Mouse (Mus musculus) hindbrain, embryonic 13.5 days (tissue): ENCODE measurements around the gene Gm17571. TPM values are rescaled to one million over a fixed set of nuclear protein-coding genes. Genes with fewer than 3 reads are reported as not detected.

Experiments used
- ATAC-seq: fragments of 200-750 bp; cut with Nextera tagmentation; 2 replicates; pipeline ENCODE4 v1.8.0; 2017; ENCODE audit warnings: moderate TSS enrichment; ENCODE audit not compliant: low FRiP score
- H3K27ac ChIP-seq: fragments of 300-500 bp; sonication (generic); 2 replicates; pipeline ENCODE4 v1.5.1; 2015; ENCODE audit warnings: inconsistent platforms, mild to moderate bottlenecking, moderate library complexity
- H3K27me3 ChIP-seq: fragments of 300-500 bp; sonication (generic); 2 replicates; pipeline ENCODE4 v1.6.1; 2015; ENCODE audit warnings: mild to moderate bottlenecking, inconsistent platforms
- H3K36me3 ChIP-seq: fragments of 300-500 bp; sonication (generic); 2 replicates; pipeline ENCODE4 v1.6.1; 2015; ENCODE audit warnings: mild to moderate bottlenecking, inconsistent platforms
- H3K4me1 ChIP-seq: fragments of 300-500 bp; sonication (generic); replicated peaks from 2 replicates; pipeline ENCODE4 v1.6.1; 2015; ENCODE audit warnings: inconsistent platforms
- H3K4me2 ChIP-seq: fragments of 300-500 bp; sonication (generic); 2 replicates; pipeline ENCODE4 v1.6.1; 2015; ENCODE audit warnings: inconsistent platforms, mild to moderate bottlenecking, moderate library complexity
- H3K4me3 ChIP-seq: fragments of 300-500 bp; sonication (generic); 2 replicates; pipeline ENCODE4 v1.5.1; 2015; ENCODE audit warnings: mild to moderate bottlenecking, inconsistent platforms
- H3K9ac ChIP-seq: fragments of 300-500 bp; sonication (generic); 2 replicates; pipeline ENCODE4 v1.6.1; 2015; ENCODE audit warnings: mild to moderate bottlenecking, inconsistent platforms
- H3K9me3 ChIP-seq: fragments of 300-500 bp; sonication (generic); 2 replicates; pipeline ENCODE4 v1.6.1; 2016; ENCODE audit warnings: inconsistent platforms
- WGBS: fragments of 180-500 bp; shearing (Covaris S2); methylation state at CpG from one replicate; pipeline ENCODE4 v1.1.7; 2015; 5-methylcytosine and 5-hydroxymethylcytosine counted together
- polyA plus RNA-seq: library from polyadenylated mRNA; unstranded; fragments of >200 nt; fragmentation: Nextera tagmentation; extraction: Ambion mirVana; gene quantifications from 2 replicates; pipeline ENCODE4 v1.2.1, GENCODE M21; 2015

The Gm17571 gene
- polyA plus RNA-seq, 1 experiment from 2014 or later = not detected

GRCm38 (mm10) chr9:13470013-13470412 lies 23.5 kb upstream of the Gm17571 start:
- WGBS = 53% methylated on average over 7 of the region's 7 CpGs
- 0 out of 2 replicates have a peak overlapping the region, but pooled peaks have one; percentile 30 for H3K27ac ChIP-seq

GRCm38 (mm10) chr9:13468778-13469177 lies 22.2 kb upstream of the Gm17571 start:
- H3K4me1 ChIP-seq = peaks cover 15% of the 10 kb centered on the region
- H3K4me2 ChIP-seq = no peak overlapping the region
- no peak overlapping the region; the same call in 1 of the 2 replicates for H3K27ac ChIP-seq
- ATAC-seq = no peak
- no peaks in the 10 kb centered on the region for H3K9me3 ChIP-seq
- no peaks in the 10 kb centered on the region for H3K36me3 ChIP-seq
- no peak overlapping the region for H3K9ac ChIP-seq
- no peak overlapping the region for H3K4me3 ChIP-seq
- H3K27me3 ChIP-seq = no peaks in the 10 kb centered on the region
- 82% methylated on average over 6 of the region's 6 CpGs for WGBS

More at GRCm38 (mm10) chr9:13470013-13470412, 23.5 kb upstream of the Gm17571 start:
- Histone ChIP-seq H3K27me3 (no peaks in the 10 kb centered on the region), H3K4me3 (no peak overlapping the region), H3K9me3 (no peaks in the 10 kb centered on the region), H3K4me2 (no peak overlapping the region), H3K4me1 (peaks cover 15% of the 10 kb centered on the region), H3K36me3 (no peaks in the 10 kb centered on the region), H3K9ac (no peak overlapping the region)
- ATAC-seq = no peak

GRCm38 (mm10) chr9:13467745-13468144 lies 21.2 kb upstream of the Gm17571 start:
- Histone ChIP-seq H3K9ac (no peak overlapping the region), H3K4me3 (no peak overlapping the region), H3K4me2 (no peak overlapping the region), H3K9me3 (no peaks in the 10 kb centered on the region), H3K36me3 (no peaks in the 10 kb centered on the region), H3K4me1 (peaks cover 15% of the 10 kb centered on the region), H3K27ac (no peak overlapping the region), H3K27me3 (no peaks in the 10 kb centered on the region)
- ATAC-seq = no peak
- WGBS = 69% methylated on average over 7 of the region's 7 CpGs

GRCm38 (mm10) chr9:13466816-13467215 lies 20.3 kb upstream of the Gm17571 start:
- ATAC-seq = no peak
- H3K4me1 ChIP-seq = peaks cover 15% of the 10 kb centered on the region

GRCm38 (mm10) chr9:13466351-13466750 lies 19.8 kb upstream of the Gm17571 start:
- H3K4me3 ChIP-seq = no peak overlapping the region
- no peak overlapping the region for H3K9ac ChIP-seq
- no peaks in the 10 kb centered on the region for H3K9me3 ChIP-seq
- no peak overlapping the region for H3K27ac ChIP-seq
- no peak overlapping the region for H3K4me2 ChIP-seq
- peaks cover 15% of the 10 kb centered on the region for H3K4me1 ChIP-seq
- H3K36me3 ChIP-seq = no peaks in the 10 kb centered on the region
- WGBS = 81% methylated on average over 4 of the region's 4 CpGs
- no peaks in the 10 kb centered on the region for H3K27me3 ChIP-seq
- no peak for ATAC-seq

More at GRCm38 (mm10) chr9:13466816-13467215, 20.3 kb upstream of the Gm17571 start:
- no peaks in the 10 kb centered on the region for H3K9me3 ChIP-seq
- H3K36me3 ChIP-seq = no peaks in the 10 kb centered on the region
- H3K9ac ChIP-seq = no peak overlapping the region
- WGBS = 88% methylated on average over 10 of the region's 10 CpGs
- H3K27me3 ChIP-seq = no peaks in the 10 kb centered on the region
- no peak overlapping the region for H3K4me2 ChIP-seq
- H3K4me3 ChIP-seq = no peak overlapping the region
- no peak overlapping the region for H3K27ac ChIP-seq

GRCm38 (mm10) chr9:13465358-13466020 lies 18.9 kb upstream of the Gm17571 start:
- H3K9me3 ChIP-seq = no peaks in the 10 kb centered on the region
- no peaks in the 10 kb centered on the region for H3K27me3 ChIP-seq
- WGBS = 81% methylated on average over 4 of the region's 4 CpGs
- H3K4me3 ChIP-seq = no peak overlapping the region
- no peak overlapping the region for H3K4me2 ChIP-seq
- no peak overlapping the region for H3K27ac ChIP-seq
- H3K9ac ChIP-seq = no peak overlapping the region
- ATAC-seq = no peak
- no peaks in the 10 kb centered on the region for H3K36me3 ChIP-seq
- H3K4me1 ChIP-seq = peaks cover 12% of the 10 kb centered on the region

GRCm38 (mm10) chr9:13460926-13461325 lies 14.4 kb upstream of the Gm17571 start:
- Histone ChIP-seq H3K36me3 (no peaks in the 10 kb centered on the region), H3K9ac (no peak overlapping the region), H3K4me2 (no peak overlapping the region), H3K9me3 (no peaks in the 10 kb centered on the region), H3K27me3 (no peaks in the 10 kb centered on the region), H3K4me1 (peaks cover 10% of the 10 kb centered on the region), H3K27ac (no peak overlapping the region), H3K4me3 (no peak overlapping the region)
- no peak for ATAC-seq
- 94% methylated on average over 1 of the region's 1 CpGs for WGBS

GRCm38 (mm10) chr9:13460012-13460411 lies 13.5 kb upstream of the Gm17571 start:
- no peak overlapping the region for H3K4me2 ChIP-seq
- H3K4me3 ChIP-seq = no peak overlapping the region
- 91% methylated on average over 3 of the region's 3 CpGs for WGBS
- H3K9ac ChIP-seq = no peak overlapping the region
- no peaks in the 10 kb centered on the region for H3K27me3 ChIP-seq
- no peak for ATAC-seq
- H3K9me3 ChIP-seq = no peaks in the 10 kb centered on the region
- H3K4me1 ChIP-seq = peaks cover 10% of the 10 kb centered on the region
- H3K27ac ChIP-seq = no peak overlapping the region
- H3K36me3 ChIP-seq = no peaks in the 10 kb centered on the region

GRCm38 (mm10) chr9:13459371-13459770 lies 12.8 kb upstream of the Gm17571 start:
- H3K36me3 ChIP-seq = no peaks in the 10 kb centered on the region

GRCm38 (mm10) chr9:13457774-13458173 lies 11.2 kb upstream of the Gm17571 start:
- no peaks in the 10 kb centered on the region for H3K9me3 ChIP-seq
- no peaks in the 10 kb centered on the region for H3K27me3 ChIP-seq
- peaks cover 17% of the 10 kb centered on the region for H3K4me1 ChIP-seq
- 72% methylated on average over 6 of the region's 6 CpGs for WGBS
- no peaks in the 10 kb centered on the region for H3K36me3 ChIP-seq
- no peak for ATAC-seq
- H3K4me3 ChIP-seq = no peak overlapping the region
- H3K27ac ChIP-seq = no peak overlapping the region
- no peak overlapping the region for H3K9ac ChIP-seq
- H3K4me2 ChIP-seq = no peak overlapping the region

More at GRCm38 (mm10) chr9:13459371-13459770, 12.8 kb upstream of the Gm17571 start:
- H3K27me3 ChIP-seq = no peaks in the 10 kb centered on the region
- no peak overlapping the region for H3K9ac ChIP-seq
- no peak overlapping the region for H3K4me2 ChIP-seq
- H3K9me3 ChIP-seq = no peaks in the 10 kb centered on the region
- H3K27ac ChIP-seq = no peak overlapping the region
- H3K4me1 ChIP-seq = peaks cover 17% of the 10 kb centered on the region
- no peak overlapping the region for H3K4me3 ChIP-seq
- 45% methylated on average over 1 of the region's 1 CpGs for WGBS
- ATAC-seq = no peak

GRCm38 (mm10) chr9:13455231-13455630 lies 8.7 kb upstream of the Gm17571 start:
- no peaks in the 10 kb centered on the region for H3K36me3 ChIP-seq
- H3K4me1 ChIP-seq = peaks cover 17% of the 10 kb centered on the region
- no peak overlapping the region for H3K9ac ChIP-seq
- no peak overlapping the region for H3K27ac ChIP-seq
- no peak for ATAC-seq
- H3K9me3 ChIP-seq = no peaks in the 10 kb centered on the region
- H3K4me2 ChIP-seq = no peak overlapping the region
- no peak overlapping the region for H3K4me3 ChIP-seq
- 88% methylated on average over 1 of the region's 1 CpGs for WGBS
- H3K27me3 ChIP-seq = no peaks in the 10 kb centered on the region

GRCm38 (mm10) chr9:13454651-13455123 lies 8.1 kb upstream of the Gm17571 start:
- Histone ChIP-seq H3K27me3 (no peaks in the 10 kb centered on the region), H3K9me3 (no peaks in the 10 kb centered on the region), H3K4me2 (no peak overlapping the region), H3K4me1 (peaks cover 17% of the 10 kb centered on the region), H3K4me3 (no peak overlapping the region), H3K9ac (no peak overlapping the region), H3K36me3 (no peaks in the 10 kb centered on the region), H3K27ac (peak overlapping the region; percentile 23; the same call in 1 of the 2 replicates)
- ATAC-seq = no peak
- 22% methylated on average over 7 of the region's 7 CpGs for whole genome bisulfite sequencing

- Histone ChIP-seq H3K9ac (no peak overlapping the region), H3K4me1 (no peaks in the 10 kb centered on the region), H3K9me3 (no peaks in the 10 kb centered on the region), H3K27ac (no peak overlapping the region), H3K36me3 (no peaks in the 10 kb centered on the region), H3K4me3 (no peak overlapping the region), H3K4me2 (no peak overlapping the region), H3K27me3 (no peaks in the 10 kb centered on the region)
- WGBS = 90% methylated on average over 3 of the region's 3 CpGs
- no peak for ATAC-seq
Observed at GRCm38 (mm10) chr9:13448716-13449115, 2.2 kb upstream of the Gm17571 start.
